Mouse (Mus musculus) intestine, postnatal 0 days (tissue): ENCODE results near the gene Ubqlnl. TPM values are rescaled to one million over a fixed set of nuclear protein-coding genes. Genes with fewer than 3 reads are reported as not detected.
A peak's percentile ranks its signal among the peaks of the same experiment; 100 is the strongest.

Experiments used
- ATAC-seq: fragments of 200-750 bp; cut with Nextera tagmentation; 2 replicates; pipeline ENCODE4 v1.8.0; 2017; ENCODE audit warnings: mild to moderate bottlenecking, moderate TSS enrichment, moderate library complexity
- H3K27ac ChIP-seq: fragments of 300-500 bp; sonication (generic); 2 replicates; pipeline ENCODE4 v1.5.1; 2014; ENCODE audit warnings: mild to moderate bottlenecking, low read depth, low read length, moderate library complexity
- H3K27me3 ChIP-seq: fragments of 300-500 bp; sonication (generic); replicated peaks from 2 replicates; pipeline ENCODE4 v1.6.1; 2014; ENCODE audit warnings: low read length, mixed read lengths; ENCODE audit not compliant: control insufficient read depth, insufficient read depth
- H3K36me3 ChIP-seq: fragments of 300-500 bp; sonication (generic); 2 replicates; pipeline ENCODE4 v1.6.1; 2014; ENCODE audit warnings: mild to moderate bottlenecking, moderate library complexity; ENCODE audit not compliant: control insufficient read depth, insufficient read depth
- H3K4me1 ChIP-seq: fragments of 300-500 bp; sonication (generic); replicated peaks from 2 replicates; pipeline ENCODE4 v1.6.1; 2014; ENCODE audit warnings: antibody characterized with exemption, low read length, mixed read lengths; ENCODE audit not compliant: control insufficient read depth, insufficient read depth
- H3K4me2 ChIP-seq: fragments of 300-500 bp; sonication (generic); replicated peaks from 2 replicates; pipeline ENCODE4 v1.6.1; 2014; ENCODE audit warnings: low read depth, mild to moderate bottlenecking, moderate library complexity
- H3K4me3 ChIP-seq: fragments of 300-500 bp; sonication (generic); 2 replicates; pipeline ENCODE4 v1.5.1; 2014; ENCODE audit warnings: low read depth, low read length
- H3K9ac ChIP-seq: fragments of 300-500 bp; sonication (generic); 2 replicates; pipeline ENCODE4 v1.6.1; 2014; ENCODE audit warnings: mild to moderate bottlenecking, low read depth, low read length
- H3K9me3 ChIP-seq: fragments of 300-500 bp; sonication (generic); 2 replicates; pipeline ENCODE4 v1.6.1; 2016; ENCODE audit warnings: mixed run types; ENCODE audit not compliant: control insufficient read depth
- CTCF ChIP-seq: sonication (generic); IDR thresholded peaks from 2 replicates; pipeline ENCODE4 v1.5.1; 2016; ENCODE audit warnings: low read depth, mild to moderate bottlenecking, control low read depth, antibody characterized with exemption, moderate library complexity
- WGBS: fragments of 180-500 bp; shearing (Covaris S2); extraction: QIAGEN DNeasy Blood & Tissue Kit; methylation state at CpG from one replicate; pipeline ENCODE4 v1.1.7; 2014; 5-methylcytosine and 5-hydroxymethylcytosine counted together
- polyA plus RNA-seq: library from polyadenylated mRNA; unstranded; fragments of >200 nt; fragmentation: Nextera tagmentation; extraction: Ambion mirVana; gene quantifications from 2 replicates; pipeline ENCODE4 v1.2.1, GENCODE M21; 2015

Ubqlnl gene
- polyA plus RNA-seq: not detected in 2 replicates

- Histone ChIP-seq H3K4me3 (no peak within 1 kb of the TSS), H3K9ac (no peak within 1 kb of the TSS), H3K9me3 (no peaks in the 10 kb centered on the region), H3K27me3 (no peaks in the 10 kb centered on the region), H3K36me3 (no peaks in the 10 kb centered on the region), H3K4me1 (no peaks in the 10 kb centered on the region), H3K4me2 (no peak within 1 kb of the TSS), H3K27ac (no peak within 1 kb of the TSS)
- no peak for ATAC-seq
- 89% methylated on average over 2 of the region's 2 CpGs for WGBS
- no peak for TF ChIP-seq CTCF
These were observed at the start of gene Ubqlnl for GRCm38 (mm10) chr7:104150456-104150855. Gene Ubqlnl (minus strand): TSS chr7:104150556.

GRCm38 (mm10) chr7:104199822-104200221 lies 49.5 kb upstream of the Ubqlnl start:
- Histone ChIP-seq H3K27ac (no peak overlapping the region), H3K27me3 (no peaks in the 10 kb centered on the region), H3K4me1 (no peaks in the 10 kb centered on the region), H3K9ac (no peak overlapping the region), H3K4me3 (no peak overlapping the region), H3K4me2 (no peak overlapping the region), H3K9me3 (no peaks in the 10 kb centered on the region), H3K36me3 (no peaks in the 10 kb centered on the region)
- peak; percentile 98 for TF ChIP-seq CTCF
- 3% methylated on average over 5 of the region's 5 CpGs for WGBS
- peak; percentile 81 for ATAC-seq

GRCm38 (mm10) chr7:104195885-104196284 lies 45.5 kb upstream of the Ubqlnl start, which contains the start of gene Olfr649:
Gene Olfr649 (minus strand): TSS chr7:104195985.
- H3K9ac ChIP-seq: no peak within 1 kb of the TSS
- WGBS: 81% methylated on average over 6 of the region's 6 CpGs
- H3K9me3 ChIP-seq: no peaks in the 10 kb centered on the region
- H3K36me3 ChIP-seq: no peaks in the 10 kb centered on the region
- ATAC-seq: no peak
- no peak for TF ChIP-seq CTCF
- no peak within 1 kb of the TSS for H3K27ac ChIP-seq
- no peaks in the 10 kb centered on the region for H3K4me1 ChIP-seq
- H3K27me3 ChIP-seq: no peaks in the 10 kb centered on the region
- no peak within 1 kb of the TSS for H3K4me2 ChIP-seq
- no peak within 1 kb of the TSS for H3K4me3 ChIP-seq

- no peak overlapping the region for H3K27ac ChIP-seq
- no peaks in the 10 kb centered on the region for H3K27me3 ChIP-seq
- H3K4me1 ChIP-seq: no peaks in the 10 kb centered on the region
- no peak overlapping the region for H3K9ac ChIP-seq
- no peaks in the 10 kb centered on the region for H3K9me3 ChIP-seq
- WGBS: 60% methylated on average over 9 of the region's 9 CpGs
- no peak overlapping the region for H3K4me3 ChIP-seq
- no peaks in the 10 kb centered on the region for H3K36me3 ChIP-seq
- H3K4me2 ChIP-seq: no peak overlapping the region
- ATAC-seq: no peak
- TF ChIP-seq CTCF: no peak
These were observed 40.9 kb upstream of the Ubqlnl start for GRCm38 (mm10) chr7:104191275-104191674.

GRCm38 (mm10) chr7:104183292-104183691 lies 32.9 kb upstream of the Ubqlnl start, which contains the start of gene Olfr648:
Gene Olfr648 (minus strand): TSS chr7:104183392.
- Histone ChIP-seq H3K4me2 (no peak within 1 kb of the TSS), H3K9ac (no peak within 1 kb of the TSS), H3K4me3 (no peak within 1 kb of the TSS), H3K36me3 (no peaks in the 10 kb centered on the region), H3K27ac (no peak within 1 kb of the TSS), H3K4me1 (no peaks in the 10 kb centered on the region), H3K9me3 (no peaks in the 10 kb centered on the region), H3K27me3 (no peaks in the 10 kb centered on the region)
- no peak for TF ChIP-seq CTCF
- ATAC-seq: no peak
- WGBS: 92% methylated on average over 2 of the region's 2 CpGs

GRCm38 (mm10) chr7:104179074-104179473 lies 28.7 kb upstream of the Ubqlnl start:
- 89% methylated on average over 1 of the region's 1 CpGs for WGBS
- H3K27ac ChIP-seq: no peak overlapping the region
- H3K9ac ChIP-seq: no peak overlapping the region
- ATAC-seq: no peak
- no peaks in the 10 kb centered on the region for H3K36me3 ChIP-seq
- H3K4me1 ChIP-seq: no peaks in the 10 kb centered on the region
- no peak for TF ChIP-seq CTCF
- H3K9me3 ChIP-seq: no peaks in the 10 kb centered on the region
- no peak overlapping the region for H3K4me2 ChIP-seq
- H3K4me3 ChIP-seq: no peak overlapping the region
- no peaks in the 10 kb centered on the region for H3K27me3 ChIP-seq

GRCm38 (mm10) chr7:104178422-104179054 lies 28.2 kb upstream of the Ubqlnl start:
- Histone ChIP-seq H3K4me1 (no peaks in the 10 kb centered on the region), H3K9me3 (no peaks in the 10 kb centered on the region), H3K36me3 (no peaks in the 10 kb centered on the region), H3K4me3 (no peak overlapping the region), H3K27me3 (no peaks in the 10 kb centered on the region), H3K4me2 (no peak overlapping the region), H3K27ac (no peak overlapping the region), H3K9ac (no peak overlapping the region)
- ATAC-seq: no peak
- TF ChIP-seq CTCF: no peak
- WGBS: 71% methylated on average over 5 of the region's 5 CpGs
